Mouse (Mus musculus) granulocyte monocyte progenitor cell, adult 5-6 weeks (primary cell): ENCODE data around the gene Tmem44. TPM values are rescaled to one million over a fixed set of nuclear protein-coding genes. Genes with fewer than 3 reads are reported as not detected.

Source experiments
- total RNA-seq, 2 experiments: library from RNA; stranded (forward) in 1 of 2; stranded (reverse) in 1 of 2; fragments of 200-712, 200-1000 nt in 1 of 2; fragments of >200 nt in 1 of 2; fragmentation: Nextera tagmentation in 1 of 2; gene quantifications; 2 replicates each; pipeline ENCODE4 v1.2.3; 2014 to 2017

Gene Tmem44
- total RNA-seq, 2 experiments from 2014 or later = 0.21 TPM; not detected in 1

Other genes starting within 250 kb of the Tmem44 start
- gene Gp5, start 240.1 kb downstream of the Tmem44 start, total RNA-seq (2014; fragmentation: Nextera tagmentation) = not detected in 2 replicates
- 1.4 TPM in 1 of 2 replicates, not detected in the other for gene Gp5, start 240.1 kb downstream of the Tmem44 start, total RNA-seq (2017)
- gene Atp13a3, start 144.9 kb downstream of the Tmem44 start, total RNA-seq (2014; fragmentation: Nextera tagmentation) = 87.1 and 94.5 TPM in 2 replicates
- gene Atp13a3, start 144.9 kb downstream of the Tmem44 start, total RNA-seq (2017) = 74.9 and 93.0 TPM in 2 replicates
- gene Lsg1, start 36.8 kb upstream of the Tmem44 start, total RNA-seq (2014; fragmentation: Nextera tagmentation) = 48.8 and 48.9 TPM in 2 replicates
- gene Lsg1, start 36.8 kb upstream of the Tmem44 start, total RNA-seq (2017) = 59.3 and 74.0 TPM in 2 replicates
- 7.5 and 9.6 TPM in 2 replicates for gene Fam43a, start 48.9 kb upstream of the Tmem44 start, total RNA-seq (2014; fragmentation: Nextera tagmentation)
- gene Fam43a, start 48.9 kb upstream of the Tmem44 start, total RNA-seq (2017) = 7.2 and 11.9 TPM in 2 replicates